Mouse (Mus musculus): ENCODE results near the gene Eif2ak4. TPM values are rescaled to one million over a fixed set of nuclear protein-coding genes. Genes with fewer than 3 reads are reported as not detected.

Eif2ak4 gene
- total and polyA plus RNA-seq, 3 experiments = 4.6 to 7.0 (median 6.1) TPM

DNA sequence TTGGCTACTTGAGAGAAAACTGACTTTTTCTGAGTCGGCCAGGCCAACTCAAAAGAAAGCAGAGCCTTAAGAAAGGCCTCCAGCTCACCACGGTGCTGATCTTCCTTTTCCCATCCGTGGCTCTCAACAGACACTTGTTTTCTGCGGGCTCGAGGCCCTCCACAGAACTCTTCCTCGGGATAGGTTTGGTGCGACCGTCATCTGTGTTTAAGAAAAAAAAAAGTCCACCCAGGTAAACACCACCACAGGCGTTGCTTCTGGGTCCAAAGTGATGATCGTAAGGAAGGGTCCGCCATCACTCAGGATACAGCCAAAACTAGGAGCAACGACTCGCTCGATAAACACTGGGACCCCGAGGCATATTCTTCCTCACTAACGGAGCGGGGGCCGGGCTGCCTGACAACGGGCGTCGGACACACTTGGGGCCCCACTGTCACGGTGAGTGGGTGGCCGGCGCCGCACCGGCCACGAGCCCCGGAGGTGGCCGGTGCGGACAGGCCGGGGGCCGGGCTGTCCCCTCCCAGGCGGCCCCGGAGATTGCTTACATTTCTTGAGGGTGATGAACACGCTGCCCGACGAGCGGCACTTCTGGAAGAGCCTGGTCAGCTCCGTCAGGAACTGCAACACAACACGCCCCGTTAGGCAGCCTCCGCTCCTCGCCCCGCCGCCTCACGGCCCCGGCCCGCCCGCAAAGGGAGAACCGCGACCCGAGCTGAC lies 90.6 kb downstream of the Eif2ak4 start:
- Histone ChIP-seq H3K36me3 (ENCODE audit: control insufficient read depth, insufficient read depth, low read length) (0 out of 2 replicates have a peak, but pooled peaks cover 2% of the 10 kb centered on the region), H3K4me1 (ENCODE audit: control insufficient read depth, insufficient read depth, low read length) (peaks cover 4% of the 10 kb centered on the region), H3K27ac (peak overlapping the region; percentile 97), H3K4me3 (peak overlapping the region; percentile 92), H3K27me3 (ENCODE audit: control insufficient read depth, insufficient read depth, low read length) (no peaks in the 10 kb centered on the region), H3K79me2 (replicated peaks; ENCODE audit: control insufficient read depth, insufficient read depth, low read length) (peaks cover 2% of the 10 kb centered on the region), H3K9ac (ENCODE audit: low read depth, low read length) (peak overlapping the region; percentile 92)
- intact Hi-C loops (cut with DNase I) = no loop called here
- DNase-seq = no peak
- 2% methylated on average over 52 of the region's 52 CpGs for WGBS
- TF ChIP-seq POLR2A (IDR thresholded peaks at IDR 0.05; ENCODE audit: insufficient read depth, low read depth, low read length) (no peak), EP300 (IDR thresholded peaks at IDR 0.05; ENCODE audit: insufficient read depth, low read depth, low read length) (no peak), CTCF (IDR thresholded peaks at IDR 0.05) (no peak)

DNA sequence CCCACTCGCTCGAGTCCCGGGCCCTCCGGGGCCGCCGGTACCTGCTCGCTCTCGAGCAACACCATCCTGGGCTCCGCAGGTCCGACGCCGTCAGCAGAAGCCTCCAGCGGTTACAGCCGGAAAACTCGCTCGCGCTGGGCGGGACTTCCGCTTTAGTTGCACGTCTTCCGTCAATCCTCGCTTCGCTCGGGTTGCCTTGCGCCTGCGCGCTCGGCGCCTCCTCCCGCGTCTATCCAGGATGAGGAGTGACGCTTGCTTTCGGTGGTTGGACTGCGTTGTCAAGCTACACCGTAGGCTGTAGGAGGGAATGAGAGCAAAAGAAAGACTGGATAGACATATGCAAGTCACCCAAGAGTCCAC lies 91.1 kb downstream of the Eif2ak4 start, which contains the start of gene Srp14:
Gene Srp14 (minus strand): TSS at position 162 of the 360 bp plus-strand sequence.
- DNase-seq = peak; percentile 92 to 95
- no peaks in the 10 kb centered on the region for H3K27me3 ChIP-seq (ENCODE audit: control insufficient read depth, insufficient read depth, low read length)
- intact Hi-C loops (cut with DNase I) = no loop called here

DNA sequence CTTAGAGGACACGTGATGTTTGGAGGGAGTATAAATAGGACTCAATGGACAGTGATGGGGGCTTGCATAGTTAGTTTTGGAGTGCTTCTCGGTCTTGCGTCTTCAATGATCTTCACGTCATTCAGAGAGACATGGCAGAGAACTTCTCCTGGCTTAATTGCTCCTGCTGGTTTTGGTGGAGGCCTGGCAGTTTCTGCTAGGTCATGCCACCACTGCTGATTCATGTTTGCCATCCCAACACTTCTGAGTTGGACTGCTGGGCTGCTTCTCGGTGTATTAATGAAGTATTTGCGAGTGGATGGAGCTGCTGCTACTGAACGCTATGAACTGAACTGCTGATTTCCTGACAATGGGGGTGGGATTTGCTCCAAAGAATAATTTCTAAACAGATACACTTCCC lies 92.5 kb downstream of the Eif2ak4 start:
- Histone ChIP-seq H3K4me3 (no peak overlapping the region), H3K27ac (no peak overlapping the region), H3K4me1 (ENCODE audit: control insufficient read depth, insufficient read depth, low read length) (peaks cover 4% of the 10 kb centered on the region), H3K27me3 (ENCODE audit: control insufficient read depth, insufficient read depth, low read length) (no peaks in the 10 kb centered on the region), H3K36me3 (ENCODE audit: control insufficient read depth, insufficient read depth, low read length) (0 out of 2 replicates have a peak, but pooled peaks cover 2% of the 10 kb centered on the region), H3K79me2 (replicated peaks; ENCODE audit: control insufficient read depth, insufficient read depth, low read length) (peaks cover 2% of the 10 kb centered on the region), H3K9ac (ENCODE audit: low read depth, low read length) (no peak overlapping the region)
- intact Hi-C loops (cut with DNase I) = loop anchor here (10.0 kb wide), 2 partner anchors 264 to 404 kb away; partner anchors contain the start of gene Inafm2
- TF ChIP-seq EP300 (IDR thresholded peaks at IDR 0.05; ENCODE audit: insufficient read depth, low read depth, low read length) (no peak), CTCF (IDR thresholded peaks at IDR 0.05) (no peak), POLR2A (IDR thresholded peaks at IDR 0.05; ENCODE audit: insufficient read depth, low read depth, low read length) (no peak)
- WGBS = 85% methylated on average over 7 of the region's 7 CpGs
- DNase-seq = no peak

More for the DNA sequence above, 91.1 kb downstream of the Eif2ak4 start, which contains the start of gene Srp14:
- H3K9ac ChIP-seq (ENCODE audit: low read depth, low read length) = peak within 1 kb of the TSS; percentile 92
- H3K36me3 ChIP-seq (ENCODE audit: control insufficient read depth, insufficient read depth, low read length) = 0 out of 2 replicates have a peak, but pooled peaks cover 2% of the 10 kb centered on the region
- peak within 1 kb of the TSS; percentile 92 for H3K4me3 ChIP-seq
- peaks cover 2% of the 10 kb centered on the region for H3K79me2 ChIP-seq (replicated peaks; ENCODE audit: control insufficient read depth, insufficient read depth, low read length)
- WGBS = 1% methylated on average over 35 of the region's 35 CpGs
- TF ChIP-seq EP300 (IDR thresholded peaks at IDR 0.05; ENCODE audit: insufficient read depth, low read depth, low read length) (peak; percentile 76; the same call in 1 of the 2 replicates), POLR2A (IDR thresholded peaks at IDR 0.05; ENCODE audit: insufficient read depth, low read depth, low read length) (peak; percentile 96), CTCF (IDR thresholded peaks at IDR 0.05) (peak; percentile 28)
- peaks cover 4% of the 10 kb centered on the region for H3K4me1 ChIP-seq (ENCODE audit: control insufficient read depth, insufficient read depth, low read length)
- peak within 1 kb of the TSS; percentile 97 for H3K27ac ChIP-seq

DNA sequence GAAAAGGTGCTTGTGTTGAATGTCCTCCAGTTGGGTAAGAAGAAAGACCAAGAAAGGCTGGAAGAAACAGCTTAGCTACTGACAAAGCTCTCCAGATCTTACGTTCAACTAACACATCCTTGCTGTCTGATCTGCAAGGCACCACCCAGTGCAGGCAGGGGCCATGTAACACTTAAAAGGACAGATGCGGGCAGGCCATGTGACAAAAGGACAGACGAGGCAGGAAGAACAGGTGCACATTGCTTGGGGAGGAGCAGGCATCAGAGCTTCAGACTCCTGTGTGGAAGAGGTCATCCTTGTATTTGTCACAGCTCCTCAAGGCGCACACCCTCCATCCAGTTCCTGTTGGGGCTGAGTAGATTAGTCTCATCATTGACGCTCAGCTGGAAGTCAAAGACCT lies 94.6 kb downstream of the Eif2ak4 start:
- Histone ChIP-seq H3K4me1 (ENCODE audit: control insufficient read depth, insufficient read depth, low read length) (peaks cover 3% of the 10 kb centered on the region), H3K4me3 (no peak overlapping the region), H3K9ac (ENCODE audit: low read depth, low read length) (no peak overlapping the region), H3K36me3 (ENCODE audit: control insufficient read depth, insufficient read depth, low read length) (no peaks in the 10 kb centered on the region), H3K27me3 (ENCODE audit: control insufficient read depth, insufficient read depth, low read length) (no peaks in the 10 kb centered on the region), H3K27ac (no peak overlapping the region), H3K79me2 (replicated peaks; ENCODE audit: control insufficient read depth, insufficient read depth, low read length) (peaks cover 2% of the 10 kb centered on the region)
- WGBS = 72% methylated on average over 5 of the region's 5 CpGs
- no peak for DNase-seq
- intact Hi-C loops (cut with DNase I) = loop anchor here (10.0 kb wide), 2 partner anchors 262 to 402 kb away; partner anchors contain the start of gene Inafm2
- no peak for TF ChIP-seq EP300 (IDR thresholded peaks at IDR 0.05; ENCODE audit: insufficient read depth, low read depth, low read length)
- TF ChIP-seq POLR2A (IDR thresholded peaks at IDR 0.05; ENCODE audit: insufficient read depth, low read depth, low read length) = no peak
- TF ChIP-seq CTCF (IDR thresholded peaks at IDR 0.05) = no peak

DNA sequence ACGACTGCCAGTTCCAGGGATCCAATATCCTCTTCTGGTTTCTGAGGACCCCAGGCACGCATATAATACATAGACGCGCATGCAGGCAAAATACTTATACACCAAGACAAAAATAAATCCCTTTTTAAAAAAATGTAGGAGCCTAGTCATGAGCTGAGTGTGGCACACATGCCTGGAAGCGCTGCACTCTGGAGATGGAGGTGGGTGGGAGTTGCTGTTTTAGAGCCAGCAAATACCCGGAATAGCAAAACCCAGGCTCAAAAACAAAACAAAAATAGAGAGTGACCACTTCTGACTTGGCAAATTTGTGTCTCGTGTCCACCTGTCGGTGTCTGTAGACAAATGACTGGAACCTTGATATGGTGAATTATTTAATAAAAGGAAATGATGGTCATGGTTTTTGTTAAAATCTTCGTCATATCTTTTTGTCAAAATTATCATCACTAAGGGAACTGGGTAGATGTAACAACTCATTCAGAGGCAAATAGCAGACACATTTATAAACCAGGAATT lies 96.0 kb downstream of the Eif2ak4 start:
- 73% methylated on average over 9 of the region's 9 CpGs for WGBS
- no peak overlapping the region for H3K4me3 ChIP-seq
- H3K36me3 ChIP-seq (ENCODE audit: control insufficient read depth, insufficient read depth, low read length) = no peaks in the 10 kb centered on the region
- no peak overlapping the region for H3K27ac ChIP-seq
- TF ChIP-seq POLR2A (IDR thresholded peaks at IDR 0.05; ENCODE audit: insufficient read depth, low read depth, low read length) (no peak), EP300 (IDR thresholded peaks at IDR 0.05; ENCODE audit: insufficient read depth, low read depth, low read length) (no peak), CTCF (IDR thresholded peaks at IDR 0.05) (no peak)
- DNase-seq = no peak
- no peaks in the 10 kb centered on the region; the same call in 1 of the 2 replicates for H3K4me1 ChIP-seq (ENCODE audit: control insufficient read depth, insufficient read depth, low read length)
- no peaks in the 10 kb centered on the region for H3K27me3 ChIP-seq (ENCODE audit: control insufficient read depth, insufficient read depth, low read length)
- no peaks in the 10 kb centered on the region for H3K79me2 ChIP-seq (replicated peaks; ENCODE audit: control insufficient read depth, insufficient read depth, low read length)
- intact Hi-C loops (cut with DNase I) = loop anchor here (10.0 kb wide), 2 partner anchors 260 to 400 kb away; partner anchors contain the start of gene Inafm2
- no peak overlapping the region for H3K9ac ChIP-seq (ENCODE audit: low read depth, low read length)

All from heart, adult 2 months (tissue).